In genomic region chr2:33462066-33462465, GRCm38 (mm10) we compare ENCODE assay signal across 24 mouse cellular contexts. TPM values are rescaled to one million over a fixed set of nuclear protein-coding genes. Genes with fewer than 3 reads are reported as not detected.
DNase-seq lines count a peak whose midpoint lies in the region; ATAC-seq and TF ChIP-seq lines count a peak whose summit lies in the region.
"Had no signal": no experiment of that assay in that cellular context is flagged by ENCODE, and none has a peak within 500 bp of the region (broad histone marks: within the 10 kb centered on the region; RNA-seq: fewer than 3 reads in every experiment).

No protein-coding gene starts in this region.

- H3K36me3 ChIP-seq in kidney, embryonic 14.5 days (ENCODE audit: control insufficient read depth, insufficient read depth, low read length), result peaks cover 44% of the 10 kb centered on the region; the same call in 1 of the 2 replicates
- H3K36me3 ChIP-seq in liver, adult 2 months (ENCODE audit: control insufficient read depth, insufficient read depth, low read length), result peaks cover 54% of the 10 kb centered on the region
- peaks cover 7% of the 10 kb centered on the region; the same call in 1 of the 2 replicates for H3K36me3 ChIP-seq in liver, embryonic 11.5 days (ENCODE audit: control insufficient read depth, insufficient read depth, low read length)
- H3K36me3 ChIP-seq in ES-E14 (ENCODE audit: control insufficient read depth, insufficient read depth, low read length, poor library complexity, severe bottlenecking), result peaks cover 21% of the 10 kb centered on the region

- in situ Hi-C loops in ES-E14 (cut with MboI; ENCODE audit: low sequenced_read_pairs in 2 of 2, unreplicated experiment in 2 of 2), result no loop called here

- no peak overlapping the region for H3K9ac ChIP-seq in kidney, embryonic 14.5 days (ENCODE audit: low read depth, low read length)
- H3K9ac ChIP-seq in liver, adult 2 months (ENCODE audit: low read depth, low read length), result no peak overlapping the region
- no peak overlapping the region for H3K9ac ChIP-seq in liver, embryonic 11.5 days (ENCODE audit: low read depth, low read length)
- H3K9ac ChIP-seq in ES-E14 (ENCODE audit: insufficient read depth, low read depth, low read length, poor library complexity, severe bottlenecking), result no peak overlapping the region
- H3K9ac ChIP-seq: embryonic facial prominence, embryonic 12.5 days; forebrain, embryonic 13.5 days; forebrain, embryonic 15.5 days; forebrain, postnatal 0 days had no signal

- H3K4me1 ChIP-seq in kidney, embryonic 14.5 days (ENCODE audit: control insufficient read depth, insufficient read depth, low read length), result peaks cover 7% of the 10 kb centered on the region
- H3K4me1 ChIP-seq in liver, adult 2 months (ENCODE audit: control insufficient read depth, insufficient read depth, low read length), result peaks cover 37% of the 10 kb centered on the region
- peaks cover 6% of the 10 kb centered on the region for H3K4me1 ChIP-seq in liver, embryonic 11.5 days (replicated peaks; ENCODE audit: control insufficient read depth, insufficient read depth, low read length)
- peaks cover 23 to 41% of the 10 kb centered on the region in 2 experiments for H3K4me1 ChIP-seq in ES-E14 (ENCODE audit: control insufficient read depth in 2 of 2, insufficient read depth in 2 of 2, low read length in 2 of 2, poor library complexity in 1 of 2)

- H3K4me2 ChIP-seq in kidney, embryonic 14.5 days (replicated peaks; ENCODE audit: low read depth, low read length), result no peak overlapping the region
- H3K4me2 ChIP-seq in liver, embryonic 11.5 days, result no peak overlapping the region
- H3K4me2 ChIP-seq: embryonic facial prominence, embryonic 12.5 days; forebrain, embryonic 13.5 days; forebrain, embryonic 15.5 days had no signal

- H3K27ac ChIP-seq in kidney, embryonic 14.5 days (ENCODE audit: low read depth, low read length), result no peak overlapping the region
- no peak overlapping the region for H3K27ac ChIP-seq in liver, adult 2 months (replicated peaks; ENCODE audit: insufficient read depth, low read depth, low read length)
- H3K27ac ChIP-seq in liver, embryonic 11.5 days (ENCODE audit: low read depth, low read length), result no peak overlapping the region
- H3K27ac ChIP-seq in ES-E14 (ENCODE audit: insufficient read depth, low read depth, low read length, poor library complexity, severe bottlenecking), result peak overlapping the region; percentile 93; the same call in 1 of the 2 replicates
- H3K27ac ChIP-seq: embryonic facial prominence, embryonic 10.5 days; embryonic facial prominence, embryonic 12.5 days; forebrain, embryonic 13.5 days; forebrain, embryonic 15.5 days had no signal

- no peak for TF ChIP-seq CTCF in liver, adult 2 months (IDR thresholded peaks at IDR 0.05; ENCODE audit: low read depth, low read length)

- peak; percentile 34 for DNase-seq in kidney, adult 11 months
- DNase-seq in kidney, adult 18-20 months, result no peak
- peak; percentile 65 for DNase-seq in kidney, adult 9 months
- DNase-seq in liver, adult 2 months (ENCODE audit: extremely low read depth, low read depth, low spot score), result peak; percentile 69
- no peak for DNase-seq in liver, embryonic 11.5 days (ENCODE audit: low spot score)
- no peak for DNase-seq in ES-E14 (ENCODE audit: low read depth, low spot score)
- no peak for DNase-seq in heart, postnatal 4 days
- DNase-seq: adrenal gland, adult 2 months; adrenal gland, postnatal 10 days; adrenal gland, postnatal 25 days; B cell, adult 2 months; cerebellum, adult 11 months; cerebellum, adult 18-20 months; cerebellum, adult 9-10 months; cerebellum, postnatal 10 days; cerebellum, postnatal 25 days; forebrain, postnatal 0 days had no signal

- no peaks in the 10 kb centered on the region for H3K27me3 ChIP-seq in kidney, embryonic 14.5 days (ENCODE audit: control insufficient read depth, insufficient read depth, low read length)
- H3K27me3 ChIP-seq in liver, adult 2 months (ENCODE audit: control insufficient read depth, insufficient read depth, low read length), result no peaks in the 10 kb centered on the region
- H3K27me3 ChIP-seq in liver, embryonic 11.5 days (replicated peaks; ENCODE audit: control insufficient read depth, insufficient read depth, low read length), result no peaks in the 10 kb centered on the region
- H3K27me3 ChIP-seq: CH12.LX; embryonic facial prominence, embryonic 12.5 days; forebrain, embryonic 13.5 days; forebrain, embryonic 15.5 days had no signal

- no peak for ATAC-seq in kidney, embryonic 14.5 days (ENCODE audit: low FRiP score, low TSS enrichment)
- no peak for ATAC-seq in liver, embryonic 11.5 days (replicated peaks; ENCODE audit: low FRiP score)
- ATAC-seq: CD4-positive, CD25-positive, alpha-beta regulatory T cell, adult 4 months; forebrain, embryonic 13.5 days; forebrain, embryonic 15.5 days; forebrain, postnatal 0 days had no signal

- TF ChIP-seq POLR2A in liver, adult 2 months (IDR thresholded peaks at IDR 0.05; ENCODE audit: extremely low read depth, insufficient read depth, low read length), result no peak

- H3K9me3 ChIP-seq in kidney, embryonic 14.5 days (ENCODE audit: control insufficient read depth, low read length), result no peaks in the 10 kb centered on the region
- no peaks in the 10 kb centered on the region for H3K9me3 ChIP-seq in liver, embryonic 11.5 days (ENCODE audit: control insufficient read depth, low read length)
- H3K9me3 ChIP-seq in ES-E14 (ENCODE audit: control insufficient read depth, insufficient read depth, low read depth, low read length), result no peaks in the 10 kb centered on the region
- H3K9me3 ChIP-seq: embryonic facial prominence, embryonic 10.5 days; embryonic facial prominence, embryonic 12.5 days; forebrain, embryonic 13.5 days; forebrain, embryonic 15.5 days had no signal

- 91% methylated on average over 7 of the region's 7 CpGs for WGBS in kidney, embryonic 14.5 days
- 31% methylated on average over 7 of the region's 7 CpGs for WGBS in liver, adult 2 months
- 86% methylated on average over 7 of the region's 7 CpGs for WGBS in liver, embryonic 11.5 days

- no peak overlapping the region for H3K4me3 ChIP-seq in kidney, embryonic 14.5 days (ENCODE audit: low read length)
- H3K4me3 ChIP-seq in liver, adult 2 months (ENCODE audit: insufficient read depth, low read depth, low read length), result no peak overlapping the region
- no peak overlapping the region for H3K4me3 ChIP-seq in liver, embryonic 11.5 days (ENCODE audit: low read depth, low read length)
- no peak overlapping the region for H3K4me3 ChIP-seq in ES-E14 (ENCODE audit: insufficient read depth in 1 of 2, low read depth in 1 of 2, low read length in 2 of 2, poor library complexity in 1 of 2, severe bottlenecking in 1 of 2)
- H3K4me3 ChIP-seq: embryonic facial prominence, embryonic 10.5 days; embryonic facial prominence, embryonic 12.5 days; forebrain, embryonic 13.5 days; forebrain, embryonic 15.5 days had no signal

- H3K79me2 ChIP-seq in liver, adult 2 months (ENCODE audit: control insufficient read depth, insufficient read depth, low read length), result peaks cover 72% of the 10 kb centered on the region

TF ChIP-seq in ES-E14, 5 proteins besides CTCF, POLR2A, EP300 and RAD21:
- TF ChIP-seq MAFK (IDR thresholded peaks at IDR 0.05; ENCODE audit: insufficient read depth, low read depth, low read length), result no peak
- TF ChIP-seq ZNF384 (IDR thresholded peaks at IDR 0.05; ENCODE audit: low read depth, low read length), result no peak
- no peak for TF ChIP-seq HCFC1 (IDR thresholded peaks at IDR 0.05; ENCODE audit: borderline replicate concordance, insufficient read depth, low read length)
- TF ChIP-seq CHD2 (IDR thresholded peaks at IDR 0.05; ENCODE audit: low read depth, low read length), result no peak
- TF ChIP-seq ZC3H11A (IDR thresholded peaks at IDR 0.05; ENCODE audit: borderline replicate concordance, low read depth, low read length), result no peak

RNA-seq across cellular contexts. Expression of gene Zbtb43, which starts 6.3 kb away (rescaled TPM):
- 11.8 and 25.5 TPM in 2 replicates for polyA plus RNA-seq in kidney, embryonic 14.5 days (2014; fragmentation: Nextera tagmentation; extraction: Ambion mirVana)
- total RNA-seq in liver, adult 2 months (2014; rRNA removed), result 19.6 and 21.6 TPM in 2 replicates
- polyA plus RNA-seq in liver, adult 2 months (2012; rRNA removed), result 8.5 and 9.0 TPM in 2 replicates
- 12.0 and 14.1 TPM in 2 replicates for polyA plus RNA-seq in liver, embryonic 11.5 days (2014; fragmentation: Nextera tagmentation; extraction: Ambion mirVana)
- total RNA-seq in ES-E14 (2012; rRNA removed), result 31.3 and 32.0 TPM in 2 replicates
- total RNA-seq in heart, postnatal 4 days (2021), result 10 to 100 TPM; 19.8 to 22.2 TPM

RNA-seq across cellular contexts. Expression of gene Zbtb34, which starts 30.9 kb away (rescaled TPM):
- polyA plus RNA-seq in kidney, embryonic 14.5 days (2014; fragmentation: Nextera tagmentation; extraction: Ambion mirVana), result 3.5 and 8.1 TPM in 2 replicates
- 1.9 and 3.1 TPM in 2 replicates for total RNA-seq in liver, adult 2 months (2014; rRNA removed)
- 2.5 and 2.8 TPM in 2 replicates for polyA plus RNA-seq in liver, adult 2 months (2012; rRNA removed)
- polyA plus RNA-seq in liver, embryonic 11.5 days (2014; fragmentation: Nextera tagmentation; extraction: Ambion mirVana), result 6.1 and 7.6 TPM in 2 replicates
- 13.4 and 16.5 TPM in 2 replicates for total RNA-seq in ES-E14 (2012; rRNA removed)
- total RNA-seq in heart, postnatal 4 days (2021), result 10 to 100 TPM; 22.1 to 27.5 TPM

Comparison
In these comparisons a context has a peak if more than half of its experiments do, and no peak if none do; other contexts are left out.
1. DNase-seq: peak in kidney, adult 11 months (single experiment), kidney, adult 9 months (single experiment) and liver, adult 2 months (single experiment); none in kidney, adult 18-20 months (single experiment), liver, embryonic 11.5 days (single experiment), ES-E14 (single experiment) and heart, postnatal 4 days (single experiment).